Mouse (Mus musculus) kidney, adult 9 months (tissue): ENCODE data around the gene Il1f10.
A peak's percentile ranks its signal among the peaks of the same experiment; 100 is the strongest.

Experiments
- DNase-seq: peaks from one replicate; pipeline ENCODE4 v3.0.0; 2022

Il1f10 gene

GRCm38 (mm10) chr2:24290896-24291295 is at the start of gene Il1f10:
Gene Il1f10, plus strand, starts transcription at chr2:24291196.
- DNase-seq: no peak

GRCm38 (mm10) chr2:24267503-24267902 is 23.5 kb upstream of the Il1f10 start:
- no peak for DNase-seq

- no peak for DNase-seq
These were observed 17.4 kb upstream of the Il1f10 start for GRCm38 (mm10) chr2:24273619-24274018.

GRCm38 (mm10) chr2:24275146-24275545 is 15.8 kb upstream of the Il1f10 start:
- DNase-seq: no peak

GRCm38 (mm10) chr2:24276654-24277053 is 14.3 kb upstream of the Il1f10 start, which contains the start of gene Il1f5:
Gene Il1f5, plus strand, starts transcription at chr2:24276954.
- DNase-seq: no peak

GRCm38 (mm10) chr2:24294616-24295015 is 3.6 kb downstream of the Il1f10 start:
- DNase-seq: no peak

- peak; percentile 41 for DNase-seq
These were observed 5.8 kb downstream of the Il1f10 start for GRCm38 (mm10) chr2:24296837-24297236.

GRCm38 (mm10) chr2:24311302-24312001 is 20.5 kb downstream of the Il1f10 start:
- DNase-seq: no peak

- no peak for DNase-seq
These were observed 25.9 kb downstream of the Il1f10 start for GRCm38 (mm10) chr2:24316919-24317318.

GRCm38 (mm10) chr2:24317919-24318598 is 27.1 kb downstream of the Il1f10 start:
- no peak for DNase-seq

- peak; percentile 31 for DNase-seq
These were observed 44.3 kb downstream of the Il1f10 start for GRCm38 (mm10) chr2:24335333-24335732.

- no peak for DNase-seq
These were observed 45.5 kb downstream of the Il1f10 start, which contains the start of gene Il1rn for GRCm38 (mm10) chr2:24336545-24336944. Gene Il1rn, plus strand, starts transcription at chr2:24336853.

GRCm38 (mm10) chr2:24341395-24341885 is 50.4 kb downstream of the Il1f10 start:
- no peak for DNase-seq
